Mouse (Mus musculus) heart, embryonic 15.5 days (tissue): ENCODE measurements at regions not wholly inside any gene's neighbourhood (a gene's known extent, or its start where the extent isn't known, plus 50 kb on each side); places are given as distances from the start of the nearest gene placed in this dataset.

Source experiments
- ATAC-seq: fragments of 200-750 bp; cut with Nextera tagmentation; replicated peaks from 2 replicates; pipeline ENCODE4 v1.8.0; 2017; ENCODE audit warnings: low read depth, moderate TSS enrichment; ENCODE audit not compliant: insufficient number of reproducible peaks, insufficient read depth, low FRiP score
- H3K27ac ChIP-seq: fragments of 300-500 bp; sonication (generic); 2 replicates; pipeline ENCODE4 v1.5.1; 2015; ENCODE audit warnings: mild to moderate bottlenecking, inconsistent platforms
- H3K27me3 ChIP-seq: fragments of 300-500 bp; sonication (generic); 2 replicates; pipeline ENCODE4 v1.6.1; 2015; ENCODE audit warnings: inconsistent platforms
- H3K36me3 ChIP-seq: fragments of 300-500 bp; sonication (generic); 2 replicates; pipeline ENCODE4 v1.6.1; 2015; ENCODE audit warnings: mild to moderate bottlenecking, inconsistent platforms
- H3K4me1 ChIP-seq: fragments of 300-500 bp; sonication (generic); replicated peaks from 2 replicates; pipeline ENCODE4 v1.6.1; 2015; ENCODE audit warnings: inconsistent platforms
- H3K4me2 ChIP-seq: fragments of 300-500 bp; sonication (generic); 2 replicates; pipeline ENCODE4 v1.6.1; 2015; ENCODE audit warnings: inconsistent platforms, mild to moderate bottlenecking, moderate library complexity
- H3K4me3 ChIP-seq: fragments of 300-500 bp; sonication (generic); 2 replicates; pipeline ENCODE4 v1.5.1; 2015; ENCODE audit warnings: mild to moderate bottlenecking, inconsistent platforms
- H3K9ac ChIP-seq: fragments of 300-500 bp; sonication (generic); 2 replicates; pipeline ENCODE4 v1.6.1; 2015; ENCODE audit warnings: mild to moderate bottlenecking, inconsistent platforms
- H3K9me3 ChIP-seq: fragments of 300-500 bp; sonication (generic); replicated peaks from 2 replicates; pipeline ENCODE4 v1.6.1; 2016; ENCODE audit warnings: inconsistent platforms
- WGBS: fragments of 180-500 bp; shearing (Covaris S2); methylation state at CpG from one replicate; pipeline ENCODE4 v1.1.7; 2015; ENCODE audit warnings: mixed read lengths; 5-methylcytosine and 5-hydroxymethylcytosine counted together

- WGBS: 53% methylated on average over 2 of the region's 2 CpGs
- no peak overlapping the region for H3K4me2 ChIP-seq
These were observed 70.3 kb upstream of the Col11a1 start for GRCm38 (mm10) chr3:113960080-113960479.

More at GRCm38 (mm10) chr3:113960080-113960479, 70.3 kb upstream of the Col11a1 start:
- Histone ChIP-seq H3K4me3 (no peak overlapping the region), H3K9me3 (no peaks in the 10 kb centered on the region), H3K4me1 (no peaks in the 10 kb centered on the region), H3K27me3 (no peaks in the 10 kb centered on the region), H3K36me3 (no peaks in the 10 kb centered on the region), H3K9ac (no peak overlapping the region), H3K27ac (no peak overlapping the region)
- no peak for ATAC-seq
